Mouse (Mus musculus) G1E (cell line): ENCODE measurements around the gene Csf1.

Source experiments
- CTCF ChIP-seq: IDR thresholded peaks from 2 replicates; pipeline ENCODE4 v1.5.1; 2012; ENCODE audit warnings: low read depth, low read length, inconsistent platforms, mixed read lengths
- TAL1 ChIP-seq: conservative IDR thresholded peaks from 2 replicates; pipeline ENCODE4 v1.6.1; 2012; ENCODE audit warnings: low read depth, low read length, inconsistent platforms, mixed read lengths

GRCm38 (mm10) chr3:107703675-107704370, 56.4 kb downstream of the Csf1 start:
- TF ChIP-seq CTCF, result no peak
- no peak for TF ChIP-seq TAL1
